Mouse (Mus musculus) adrenal gland, postnatal 10 days (tissue): ENCODE results near the gene Gm9999. TPM values are rescaled to one million over a fixed set of nuclear protein-coding genes. Genes with fewer than 3 reads are reported as not detected.

Experiments
- DNase-seq: peaks from one replicate; pipeline ENCODE4 v3.0.0; 2021; ENCODE audit warnings: mixed read lengths
- total RNA-seq, 2 experiments: library from RNA; stranded (reverse); gene quantifications; 2 replicates each; pipeline ENCODE4 v1.2.3; 2021

The Gm9999 gene
- total RNA-seq, 2 experiments from 2014 or later: not detected

DNA sequence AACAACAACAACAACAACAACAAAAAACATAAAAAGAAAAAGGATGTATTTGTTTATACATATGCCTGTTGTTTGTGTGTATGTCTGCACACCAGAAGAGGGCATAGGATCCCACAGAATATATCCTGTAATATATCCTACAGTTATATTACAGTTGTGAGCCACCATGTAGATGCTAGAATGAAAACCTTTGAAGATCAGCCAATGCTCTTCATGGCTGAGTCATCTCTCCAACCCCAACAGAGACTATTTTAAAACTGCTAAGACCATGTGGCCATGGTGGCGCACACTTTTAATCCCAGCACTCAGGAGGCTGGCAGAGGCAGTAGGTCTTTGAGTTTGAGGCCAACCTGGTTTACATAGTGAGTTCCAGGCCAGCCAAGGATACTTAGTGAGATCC, 44.1 kb downstream of the Gm9999 start:
- no peak for DNase-seq

DNA sequence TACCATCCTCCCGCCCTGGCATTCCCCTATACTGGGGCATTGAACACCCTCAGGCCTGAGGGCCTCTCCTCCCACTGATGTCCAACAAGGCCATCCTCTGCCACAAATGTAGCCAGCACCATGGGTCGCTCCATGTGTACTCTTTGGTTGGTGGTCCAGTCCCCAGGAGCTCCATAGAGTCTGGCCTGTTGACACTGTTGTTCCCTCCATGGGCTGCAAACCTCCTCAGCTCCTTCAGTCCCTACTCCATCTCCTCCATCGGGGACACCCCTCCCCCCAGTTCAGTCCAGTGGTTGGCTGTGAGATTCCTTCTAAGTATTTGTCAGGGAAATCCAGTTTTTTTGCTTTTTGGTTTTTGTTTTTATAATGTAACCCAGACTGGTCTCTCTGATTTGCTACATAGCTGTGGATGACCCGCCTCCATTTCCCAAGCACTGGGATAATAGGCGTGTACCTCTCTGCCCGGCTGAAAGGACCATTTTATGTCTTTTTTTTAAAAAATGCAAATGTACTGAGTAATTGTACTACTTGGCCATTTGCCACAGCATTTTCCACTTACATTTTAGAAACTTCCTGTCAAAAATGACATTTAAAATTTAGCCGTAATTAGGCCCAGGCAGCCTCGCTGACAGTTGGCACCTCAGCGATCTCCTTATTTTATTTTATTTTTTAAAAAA, 47.3 kb downstream of the Gm9999 start:
- no peak for DNase-seq

DNA sequence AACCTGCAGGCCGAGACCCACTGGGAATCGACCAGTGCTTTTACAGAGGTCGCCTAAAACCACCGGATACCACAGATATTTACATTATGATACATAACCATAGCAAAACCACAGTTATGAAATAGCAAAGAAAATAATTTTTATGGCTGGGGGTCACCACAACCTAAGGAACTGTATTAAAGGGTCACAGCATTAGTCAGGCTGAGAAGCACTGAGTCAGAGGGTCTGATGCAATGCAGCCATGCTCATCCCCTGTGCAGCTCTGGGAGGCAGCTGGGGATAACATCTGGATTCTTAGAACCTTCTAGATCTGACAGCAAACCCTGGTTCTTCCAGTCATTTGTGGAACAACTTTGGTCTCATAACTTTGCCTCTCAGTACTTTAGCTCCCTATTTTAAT, 48.0 kb downstream of the Gm9999 start:
- DNase-seq: no peak

DNA sequence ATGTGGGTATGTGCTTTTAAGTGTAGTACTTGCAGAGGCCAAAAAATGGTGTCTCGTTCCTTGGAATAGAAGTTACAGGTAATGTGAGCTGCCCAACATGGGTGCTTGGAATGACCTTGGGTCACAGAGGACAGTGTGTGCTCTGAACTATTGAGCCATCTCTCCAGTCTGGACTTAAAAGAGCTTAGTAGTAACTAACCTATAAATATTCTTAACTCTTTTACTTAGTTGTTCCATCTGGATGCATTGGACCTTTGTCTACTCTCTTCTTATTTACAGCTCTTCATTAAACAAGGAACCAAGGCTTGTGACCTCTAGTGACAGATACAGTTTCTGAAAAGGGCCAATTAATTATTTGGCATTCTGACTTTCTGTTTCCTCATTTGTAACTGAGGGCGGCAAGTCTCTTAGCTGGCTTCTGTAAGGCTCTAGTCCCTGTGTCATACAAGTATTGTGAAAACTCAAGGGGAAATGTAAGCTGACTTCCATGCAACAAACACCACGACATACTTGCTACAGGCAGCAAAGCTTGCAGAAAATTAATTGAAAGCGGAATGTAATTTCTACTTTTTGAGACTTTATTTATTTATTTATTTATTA, 51.5 kb downstream of the Gm9999 start:
- no peak for DNase-seq

DNA sequence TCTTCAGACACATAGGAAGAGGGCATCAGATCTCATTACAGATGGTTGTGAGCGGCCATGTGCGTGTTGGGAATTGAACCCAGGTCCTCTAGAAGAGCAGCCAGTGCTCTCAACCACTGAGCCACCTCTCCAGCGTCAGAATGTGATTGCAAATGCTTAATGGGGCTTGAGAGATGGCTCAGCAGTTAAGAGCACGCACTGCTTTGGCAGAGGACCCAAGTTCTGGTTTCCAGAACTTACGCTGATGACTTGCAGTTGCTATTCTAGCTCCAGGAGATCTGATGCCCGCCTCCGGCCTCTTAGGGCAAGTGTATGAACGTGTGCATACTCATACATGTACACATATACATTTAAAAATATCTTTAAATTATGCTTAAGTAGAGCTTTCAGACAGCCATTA, 52.0 kb downstream of the Gm9999 start:
- DNase-seq: no peak

Other genes starting within 250 kb of the Gm9999 start
- gene Saa1, start 240.6 kb upstream of the Gm9999 start, total RNA-seq: under 1 TPM in 1 of 2 experiments, not detected in 1; 0.63 TPM
- gene Saa2, start 231.8 kb upstream of the Gm9999 start, total RNA-seq: not detected
- gene Hps5, start 187.5 kb upstream of the Gm9999 start, total RNA-seq: 10 to 100 TPM; 21.7 to 21.9 TPM
- gene Gtf2h1, start 187.5 kb upstream of the Gm9999 start, total RNA-seq: 10 to 100 TPM; 36.1 to 37.1 TPM
- gene Ldha, start 142.1 kb upstream of the Gm9999 start, total RNA-seq: 100 to 1,000 TPM; 693 to 863 TPM
- not detected for gene Ldhc, start 122.4 kb upstream of the Gm9999 start, total RNA-seq
- gene Tsg101, start 63.6 kb upstream of the Gm9999 start, total RNA-seq: 10 to 100 TPM; 68.6 to 69.5 TPM
- 10 to 100 TPM; 22.8 TPM for gene Uevld, start 25.1 kb upstream of the Gm9999 start, total RNA-seq
- gene Spty2d1, start 24.8 kb downstream of the Gm9999 start, total RNA-seq: 10 to 100 TPM; 14.4 to 19.3 TPM
- gene Tmem86a, start 67.0 kb downstream of the Gm9999 start, total RNA-seq: 10 to 100 TPM; 27.0 to 32.5 TPM
- gene Ptpn5, start 150.1 kb downstream of the Gm9999 start, total RNA-seq: 1 to 10 TPM in 1 of 2 experiments, under 1 TPM in 1; 0.81 to 1.5 TPM
- gene Mrgpra6, start 221.3 kb downstream of the Gm9999 start, total RNA-seq: not detected